Mouse (Mus musculus): ENCODE results near the gene Dlst.
A peak's percentile ranks its signal among the peaks of the same experiment; 100 is the strongest.

The Dlst gene

DNA sequence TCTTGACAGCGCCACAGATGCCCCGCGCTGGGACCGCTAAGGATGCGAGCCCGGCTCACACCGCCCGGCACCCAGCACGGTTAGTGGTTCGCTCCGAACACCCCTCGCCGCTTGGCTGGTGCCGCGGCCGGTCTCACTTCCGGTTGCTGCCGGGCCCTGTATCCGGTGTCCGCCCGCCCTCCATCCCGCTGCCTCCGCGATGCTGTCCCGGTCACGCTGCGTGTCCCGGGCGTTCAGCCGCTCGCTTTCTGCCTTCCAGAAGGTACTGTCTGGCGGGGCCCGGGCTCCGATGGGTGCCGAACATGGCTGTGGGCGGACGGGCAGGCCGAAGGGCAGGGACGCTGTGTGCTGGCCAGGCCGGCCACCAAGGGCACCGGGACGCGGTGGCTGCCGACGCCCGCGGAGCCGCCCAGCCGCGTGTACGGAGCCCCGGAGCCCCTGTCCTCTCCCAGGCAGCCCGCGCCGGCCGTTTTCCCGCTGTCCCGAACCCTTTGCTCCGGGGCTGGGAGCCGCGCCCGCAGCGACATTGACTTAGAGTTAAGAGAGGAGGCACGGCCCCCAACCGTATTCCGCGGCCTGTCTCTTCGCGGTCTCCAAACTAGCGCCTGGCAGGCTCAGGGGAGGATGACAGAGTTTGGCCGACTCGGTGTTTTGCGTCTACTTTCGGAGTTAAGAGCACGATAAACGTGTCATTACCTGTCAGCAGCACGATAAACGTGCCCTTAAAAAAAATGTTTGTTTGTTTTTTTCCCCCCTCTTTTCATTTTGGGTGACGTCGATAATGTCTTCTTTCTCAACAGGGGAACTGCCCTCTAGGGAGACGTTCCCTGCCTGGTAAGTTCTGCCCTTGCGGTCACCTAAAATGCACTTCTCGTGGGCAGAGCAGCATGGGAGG, at the start of gene Dlst, which contains the start of gene Prox2:
Gene Dlst (plus strand): TSS at position 136 of the 895 bp plus-strand sequence.
Gene Prox2 (minus strand): TSS at position 62 of the 895 bp plus-strand sequence.
- DNase-seq = peak; percentile 91

DNA sequence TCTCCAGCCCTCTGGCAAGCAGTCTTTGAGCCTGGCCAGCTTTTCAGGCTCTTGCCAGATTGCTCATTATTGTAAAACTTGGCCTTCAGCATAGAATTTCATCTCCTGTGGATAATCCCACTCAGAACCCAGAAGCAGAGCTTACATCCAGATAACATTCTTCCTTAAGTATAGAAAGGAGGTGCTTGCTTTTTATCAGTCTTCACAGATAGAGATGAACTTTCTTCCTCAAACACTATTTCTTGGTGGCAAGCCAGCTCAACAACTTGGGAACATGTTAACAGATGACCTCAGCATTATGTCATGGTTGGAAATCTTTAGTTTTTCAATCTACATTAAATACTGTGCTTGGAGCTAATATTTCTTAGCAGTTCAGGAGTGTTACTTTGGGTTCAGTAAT, 39.6 kb upstream of the Dlst start:
- DNase-seq = no peak

GRCm38 (mm10) chr12:85077100-85077499, 33.5 kb upstream of the Dlst start:
- DNase-seq = peak; percentile 48

DNA sequence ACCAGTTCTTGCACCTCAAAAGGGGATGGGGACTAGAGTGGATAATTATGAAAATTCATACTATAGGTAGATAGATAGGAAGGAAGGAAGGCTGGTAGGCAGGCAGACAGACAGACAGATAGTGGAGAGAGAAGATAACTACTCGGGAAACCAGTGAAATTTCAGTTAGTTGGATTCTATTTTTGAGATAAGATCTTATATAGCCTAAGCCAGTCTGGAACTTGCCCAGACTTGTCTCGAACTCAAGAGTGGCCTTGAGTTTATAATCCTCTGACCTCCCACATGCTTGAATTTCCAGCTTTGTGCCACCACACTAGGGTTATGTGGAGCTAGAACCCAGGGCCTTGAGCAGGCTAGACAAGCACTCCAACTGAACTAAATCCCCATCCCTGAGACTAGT, 26.4 kb upstream of the Dlst start:
- no peak for DNase-seq

DNA sequence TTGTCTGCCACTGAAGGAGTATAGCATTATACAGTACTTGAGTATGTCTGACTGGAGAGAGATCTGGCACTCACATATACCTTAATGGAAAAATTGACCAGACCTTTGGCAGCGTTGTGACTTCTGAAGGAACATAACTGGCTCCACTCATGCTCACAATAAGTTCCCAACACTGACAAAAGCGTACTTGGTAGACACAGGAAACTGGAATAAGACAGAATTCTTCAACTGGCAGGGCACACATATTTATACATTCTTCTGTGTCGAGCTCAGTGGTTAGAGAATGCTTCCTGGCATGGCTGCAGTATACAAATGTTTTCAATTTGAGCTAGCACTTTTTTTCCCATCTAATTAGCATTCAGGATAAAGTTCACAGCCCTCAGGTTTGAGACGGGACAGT, 25.7 kb upstream of the Dlst start:
- DNase-seq = no peak

DNA sequence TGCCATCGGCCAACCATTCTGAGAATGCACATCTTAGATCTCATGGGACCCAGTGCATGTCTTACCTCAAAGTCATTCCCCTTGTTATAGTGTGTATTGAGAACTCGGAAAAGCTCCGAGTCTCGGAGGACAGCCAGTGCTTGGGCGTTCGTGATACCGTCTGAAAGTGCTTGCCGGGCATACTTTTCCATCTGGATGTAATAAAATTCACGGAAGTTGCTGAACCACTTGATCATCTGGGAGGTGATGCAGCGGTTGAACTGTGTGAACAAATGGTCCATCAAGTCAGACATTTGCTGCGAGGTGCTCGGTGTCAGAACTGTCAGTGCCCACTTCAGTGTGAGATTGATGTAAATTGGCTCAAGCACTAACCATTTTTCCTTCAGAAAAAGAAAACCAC, 22.8 kb upstream of the Dlst start:
- no peak for DNase-seq

DNA sequence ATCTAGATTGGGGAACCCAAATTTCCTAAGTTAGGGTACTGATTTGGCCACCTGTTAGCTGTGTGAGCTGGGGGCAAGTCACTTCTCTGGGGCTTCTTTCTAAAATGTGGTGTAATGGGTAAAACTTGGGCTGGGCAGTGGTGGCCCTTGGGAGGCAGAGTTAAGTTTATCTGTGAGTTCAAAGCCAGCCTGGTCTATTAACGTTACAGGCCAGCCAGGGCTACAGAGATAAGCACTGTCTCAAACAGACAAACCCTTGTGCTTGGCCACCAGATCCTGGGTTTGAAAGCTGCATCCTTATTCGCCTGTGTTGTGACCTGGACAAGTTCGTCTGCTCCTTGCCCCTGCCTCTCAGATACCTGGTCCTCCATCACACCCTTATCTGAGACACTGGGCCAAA, 19.4 kb upstream of the Dlst start:
- DNase-seq = no peak

DNA sequence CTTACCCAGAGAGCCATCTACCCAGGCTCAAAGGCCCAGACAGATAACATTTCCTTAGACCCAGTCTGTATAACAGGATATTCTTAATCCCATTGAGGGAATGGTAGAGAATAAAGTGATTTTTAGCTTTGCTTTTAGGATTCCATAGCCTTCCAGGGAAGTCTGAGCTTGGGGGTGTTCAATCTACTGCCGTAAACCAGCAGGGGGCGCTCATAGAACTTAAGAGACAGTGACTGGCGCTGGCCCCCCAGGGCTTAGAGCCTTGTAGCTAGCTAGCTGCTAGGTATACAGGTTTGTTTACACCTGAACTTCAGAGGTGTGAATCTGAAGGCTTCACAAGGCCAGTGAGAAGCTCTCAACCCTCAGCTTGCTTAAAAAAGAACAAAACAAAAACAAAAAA, 18.4 kb upstream of the Dlst start:
- peak; percentile 70 for DNase-seq

GRCm38 (mm10) chr12:85094010-85094409, 16.6 kb upstream of the Dlst start:
- DNase-seq = peak; percentile 77

- no peak for DNase-seq
Measured at GRCm38 (mm10) chr12:85094706-85095105, 15.9 kb upstream of the Dlst start.

DNA sequence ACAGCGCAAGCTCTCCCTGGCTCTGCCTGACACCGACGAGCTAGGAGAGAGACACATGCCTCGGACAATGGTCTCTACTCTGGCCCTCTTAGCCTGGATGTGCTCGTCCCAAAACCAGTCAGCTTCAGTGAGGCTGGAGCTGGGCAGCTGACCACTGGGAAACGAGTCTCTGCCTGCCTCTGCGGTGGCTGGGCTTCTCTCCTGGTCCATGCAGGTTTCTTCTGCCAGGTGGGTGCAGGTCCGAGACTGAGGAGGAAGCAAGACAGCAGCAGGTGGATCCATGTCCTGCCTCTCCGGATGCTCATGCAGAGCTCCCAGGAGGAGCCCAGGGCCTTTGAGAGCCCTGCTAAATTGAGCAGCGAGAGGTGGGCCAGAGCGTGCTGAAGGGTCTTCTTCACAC, 15.5 kb upstream of the Dlst start:
- no peak for DNase-seq

DNA sequence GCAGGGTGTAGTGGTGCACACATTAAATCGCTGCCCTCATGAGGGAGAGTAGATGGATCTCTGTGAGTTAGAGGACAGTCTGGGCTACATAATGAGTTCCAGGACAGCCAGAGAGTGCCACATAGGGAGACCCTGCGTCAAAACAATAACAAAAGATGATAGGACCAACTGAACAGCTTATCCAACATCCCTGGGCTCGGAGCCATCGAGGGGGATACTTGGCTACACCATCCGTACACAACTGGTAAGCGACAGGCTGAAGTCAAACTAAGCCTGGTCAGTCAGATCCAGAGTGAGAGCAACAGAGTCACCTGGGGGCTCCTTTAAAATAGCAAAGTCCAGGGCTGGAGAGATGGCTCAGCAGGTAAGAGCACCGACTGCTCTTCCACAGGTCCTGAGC, 14.8 kb upstream of the Dlst start:
- no peak for DNase-seq

DNA sequence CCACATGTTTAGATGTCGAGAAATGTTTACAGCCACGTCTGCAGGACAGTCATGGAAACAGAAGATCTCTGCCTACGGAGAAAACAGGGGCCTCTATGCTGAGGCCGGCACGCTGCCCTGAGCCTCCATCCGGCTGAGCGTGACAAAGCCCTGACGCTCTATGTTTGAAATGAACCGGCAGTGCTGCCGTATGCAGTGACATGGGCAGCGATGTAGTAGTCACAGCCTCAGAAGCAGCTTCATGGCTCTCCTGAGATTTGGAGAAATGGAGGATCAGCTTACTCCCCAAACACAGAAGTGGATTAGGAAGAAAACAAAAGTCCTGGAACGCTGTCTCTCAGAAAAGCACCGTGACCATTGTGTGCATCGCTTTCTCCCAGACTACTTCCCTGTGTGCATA, 9.6 kb upstream of the Dlst start:
- DNase-seq = no peak

DNA sequence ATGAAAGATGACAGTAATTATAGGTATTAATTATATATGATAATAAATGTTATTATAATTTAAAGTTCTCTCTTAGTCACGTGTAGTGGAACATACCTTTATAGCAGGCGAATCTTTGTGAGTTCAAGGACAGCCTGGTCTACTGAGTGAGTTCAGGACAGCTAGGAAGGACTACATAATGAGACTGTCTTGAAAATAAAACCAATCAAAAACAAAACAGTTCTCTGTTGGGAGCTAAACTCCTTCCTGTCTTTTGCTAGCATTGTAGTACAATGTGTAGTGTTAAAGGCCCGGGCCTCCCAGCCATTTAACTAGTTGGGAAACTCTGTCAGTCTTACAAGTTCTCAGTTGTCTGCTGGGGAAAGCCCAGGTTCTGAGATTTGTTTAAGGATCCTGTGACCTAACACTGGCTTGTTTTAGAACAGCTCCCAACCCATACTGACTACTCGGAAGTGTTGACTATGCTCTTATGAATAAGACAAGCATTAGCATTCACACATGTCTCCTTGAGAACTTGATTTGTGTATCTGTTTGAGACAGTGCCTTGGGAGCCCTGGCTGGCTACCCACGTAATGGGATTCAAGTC, 9.0 kb upstream of the Dlst start:
- DNase-seq = no peak

DNA sequence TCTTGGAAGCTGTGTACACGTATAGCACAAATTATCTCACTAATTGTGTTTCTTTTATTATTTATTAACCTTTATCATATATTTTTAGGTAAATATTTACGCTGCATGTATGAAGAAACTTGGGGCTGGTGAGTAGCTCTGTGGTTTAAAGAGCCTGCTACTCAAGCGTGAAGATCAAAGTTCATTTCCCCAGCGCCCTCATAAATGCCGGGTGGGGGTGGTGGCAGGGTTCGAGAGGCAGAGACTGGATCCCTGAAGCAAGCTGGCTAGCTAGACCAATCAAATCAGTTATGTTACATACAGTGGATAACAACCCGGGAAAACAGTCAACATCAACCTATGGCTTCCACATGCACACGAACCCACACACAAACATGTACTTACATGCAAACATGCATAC, 7.5 kb upstream of the Dlst start:
- no peak for DNase-seq

- no peak for DNase-seq
Measured at GRCm38 (mm10) chr12:85104789-85105188, 5.8 kb upstream of the Dlst start.

DNA sequence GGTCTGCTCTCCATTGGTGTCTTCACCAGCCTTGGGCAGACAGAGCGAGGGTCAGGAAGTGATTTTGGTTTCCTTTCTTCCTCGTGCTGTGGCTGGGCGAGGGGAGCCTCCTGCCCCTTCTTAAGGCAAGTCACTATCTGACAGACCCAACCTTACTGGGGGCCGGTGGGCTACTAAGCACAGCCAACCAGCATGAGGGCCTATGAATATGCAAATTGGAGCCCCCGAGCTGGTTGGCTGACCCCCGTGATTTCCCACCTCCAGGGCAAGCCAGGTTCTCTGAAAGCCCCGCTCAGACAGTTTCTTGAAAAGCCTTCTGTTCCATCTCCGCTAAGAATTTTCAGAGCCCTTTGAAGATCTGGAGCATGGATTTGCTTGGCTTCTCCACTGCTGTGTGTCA, 4.3 kb upstream of the Dlst start:
- DNase-seq = no peak

DNA sequence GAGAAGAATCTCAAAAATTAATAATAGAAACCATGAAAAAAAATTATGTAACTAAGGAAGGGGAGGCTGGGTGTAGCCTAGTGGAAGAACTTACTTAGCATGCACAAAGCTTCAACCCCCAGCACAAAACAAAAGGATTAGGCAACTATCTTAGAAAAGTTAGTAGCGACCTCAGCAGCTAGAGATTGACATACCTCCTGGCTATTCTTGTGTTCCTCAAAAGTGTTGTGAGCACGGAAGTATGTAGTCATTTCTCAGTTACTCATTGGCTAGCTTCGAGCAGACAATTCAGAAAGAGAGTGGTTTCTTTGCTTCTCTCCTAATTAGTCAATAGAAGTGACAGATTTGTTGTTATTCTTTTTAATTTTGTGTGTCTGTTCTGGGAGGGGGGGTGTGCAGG, 2.0 kb upstream of the Dlst start:
- DNase-seq = no peak

- DNase-seq = no peak
Measured at GRCm38 (mm10) chr12:85109426-85109825, 1.2 kb upstream of the Dlst start.

GRCm38 (mm10) chr12:85110011-85110697, 479 bp upstream of the Dlst start:
- no peak for DNase-seq

DNA sequence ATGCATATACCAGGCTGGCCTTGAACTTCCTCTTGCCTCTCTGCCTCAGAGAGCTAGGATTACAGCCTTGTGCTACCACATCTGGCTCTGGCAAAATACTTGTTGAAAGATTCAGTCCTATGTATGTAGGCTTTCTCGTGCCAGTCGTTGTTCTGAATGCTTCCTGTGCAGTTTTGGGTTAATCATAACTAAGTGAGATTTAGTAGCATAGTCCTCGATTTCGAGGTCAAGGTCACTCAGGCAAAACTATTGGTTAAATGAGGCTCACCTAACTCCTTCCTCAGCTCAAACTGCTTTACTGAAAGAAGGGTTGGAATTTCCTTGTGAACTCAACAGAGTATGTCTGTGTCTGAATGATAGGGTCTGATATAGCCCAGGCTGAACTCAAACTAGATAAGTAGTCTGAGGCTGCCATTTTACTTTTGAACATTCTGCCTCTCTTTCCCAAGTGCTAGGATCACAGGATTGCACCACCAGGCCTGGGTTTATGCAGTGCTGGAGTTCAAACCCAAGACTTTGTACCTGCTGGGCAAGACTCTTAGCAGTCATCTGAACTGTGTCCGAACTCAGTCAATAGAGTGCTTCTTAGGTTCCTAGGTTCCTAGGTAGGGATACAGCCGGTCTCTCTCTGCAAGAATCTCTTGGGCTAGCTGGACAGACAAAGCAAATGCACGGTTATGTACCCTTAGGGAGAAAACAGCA, 2.1 kb downstream of the Dlst start:
- DNase-seq = no peak

- DNase-seq = no peak
Measured at GRCm38 (mm10) chr12:85113337-85113736, 2.7 kb downstream of the Dlst start.

GRCm38 (mm10) chr12:85113917-85114316, 3.3 kb downstream of the Dlst start:
- DNase-seq = no peak

Measured in right cerebral cortex, adult 18-20 months (tissue).